Mouse (Mus musculus) embryonic fibroblast, embryonic 13.5 days (primary cell): ENCODE results near the gene Fastkd1.

Source experiments
- CTCF ChIP-seq: IDR thresholded peaks from 2 replicates; pipeline ENCODE4 v1.5.1; 2011; ENCODE audit warnings: mild to moderate bottlenecking, control low read depth, low read length, moderate library complexity, borderline replicate concordance; ENCODE audit not compliant: insufficient read depth
- POLR2A ChIP-seq: IDR thresholded peaks from 2 replicates; pipeline ENCODE4 v1.6.1; 2011; ENCODE audit warnings: low read depth, mild to moderate bottlenecking, control low read depth, low read length, moderate library complexity

- TF ChIP-seq POLR2A, result no peak
- no peak for TF ChIP-seq CTCF
Measured at GRCm38 (mm10) chr2:69690843-69691242, 22.5 kb downstream of the Fastkd1 start.
